Mouse (Mus musculus): ENCODE results near the gene Mapkap1. TPM values are rescaled to one million over a fixed set of nuclear protein-coding genes. Genes with fewer than 3 reads are reported as not detected.
A peak's percentile ranks its signal among the peaks of the same experiment; 100 is the strongest.

The Mapkap1 gene
- total RNA-seq, 2 experiments from 2014 or later: 55.1 to 69.0 TPM

DNA sequence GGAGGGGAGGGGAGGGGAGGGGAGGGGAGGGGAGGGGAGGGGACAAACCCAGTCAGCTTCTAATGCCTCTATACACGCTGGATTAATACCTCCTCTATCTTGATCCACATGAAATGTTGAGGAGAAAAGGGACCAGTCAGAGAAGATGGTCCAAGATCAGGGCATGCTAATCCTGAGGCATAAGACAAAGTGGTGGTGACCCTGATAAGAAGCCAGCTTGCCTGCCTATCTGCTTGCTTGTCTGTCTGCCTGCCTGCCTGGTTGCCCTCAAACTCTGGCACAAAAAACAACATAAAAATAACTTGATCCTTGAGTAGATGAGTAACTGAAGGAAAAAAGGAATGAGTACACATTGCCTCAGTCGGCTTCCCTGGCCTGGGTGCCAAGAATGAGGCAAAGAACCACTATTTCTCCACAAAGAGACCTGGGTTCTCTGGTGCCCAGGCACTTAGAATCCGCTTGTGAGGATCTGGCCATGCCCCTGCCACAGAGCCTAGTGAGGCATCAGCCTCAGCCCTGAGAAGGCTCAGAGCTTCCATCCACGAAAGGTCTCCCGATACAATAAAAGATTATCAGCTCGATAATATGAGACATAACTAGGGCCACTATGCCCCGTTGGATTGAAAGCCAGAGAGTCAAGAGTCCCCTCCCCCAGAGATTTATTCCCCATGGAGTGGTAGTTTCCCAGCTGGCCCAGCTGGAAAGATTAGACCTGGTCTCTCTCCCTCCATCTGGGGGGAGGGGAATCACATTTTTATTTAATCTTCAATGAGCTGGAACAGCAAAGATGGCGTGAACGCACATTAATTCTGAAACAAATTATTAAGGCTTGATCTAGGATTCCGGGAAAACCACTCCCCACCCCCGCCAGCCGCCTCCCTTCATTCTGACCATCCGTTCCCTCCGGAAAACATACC lies 228.9 kb downstream of the Mapkap1 start:
- no peak for DNase-seq
- no peak for TF ChIP-seq CTCF (IDR thresholded peaks at IDR 0.05)
- H3K4me3 ChIP-seq: no peak overlapping the region
- intact Hi-C loops (cut with DNase I): loop anchor here (2.0 to 10.0 kb wide), 3 partner anchors 231 to 663 kb away; partner anchors contain the start of genes Mapkap1 and Pbx3
- no peak overlapping the region for H3K27ac ChIP-seq

DNA sequence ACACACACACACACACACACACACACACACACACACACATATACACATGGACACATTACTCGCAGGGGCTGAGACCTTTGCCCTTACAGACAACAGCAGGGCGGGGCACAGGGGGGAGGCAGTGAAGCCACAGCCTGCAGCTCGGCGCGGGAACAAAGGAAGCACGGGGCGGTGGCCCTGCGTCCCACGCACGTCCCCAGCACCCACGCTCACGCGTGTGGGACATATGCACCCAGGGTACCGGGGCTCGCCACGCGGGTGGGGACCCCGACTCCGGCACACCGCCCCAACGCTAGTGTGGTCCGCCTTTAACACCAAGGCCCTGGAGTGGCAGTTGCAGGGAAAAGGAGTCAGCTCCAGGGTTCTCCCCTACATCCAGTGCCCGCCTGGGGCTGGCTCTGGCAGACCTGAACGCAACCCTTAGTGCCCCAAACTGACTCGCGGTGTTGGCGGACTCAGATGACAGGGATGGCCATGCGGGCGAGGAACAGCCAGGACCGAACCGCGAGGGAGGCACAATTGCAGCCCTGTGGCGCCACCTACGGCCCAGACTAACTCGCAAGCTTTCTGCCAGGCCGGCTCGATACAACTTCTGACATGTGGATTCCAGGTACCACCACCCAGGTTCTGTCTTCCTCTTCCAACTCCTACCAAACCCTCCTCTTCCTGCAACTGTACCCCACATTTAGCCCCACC lies 232.5 kb downstream of the Mapkap1 start:
- peak; percentile 90 for DNase-seq
- intact Hi-C loops (cut with DNase I): loop anchor here (10.0 kb wide), 2 partner anchors 234 to 264 kb away; partner anchors contain the start of genes Mapkap1 and Pbx3
- H3K27ac ChIP-seq: no peak overlapping the region; the same call in 1 of the 2 replicates
- TF ChIP-seq CTCF (IDR thresholded peaks at IDR 0.05): peak; percentile 98; the same call in 1 of the 2 replicates
- H3K4me3 ChIP-seq: peak overlapping the region; percentile 69

- H3K4me3 ChIP-seq: no peak overlapping the region
- intact Hi-C loops (cut with DNase I): loop anchor here (1.0 to 10.0 kb wide), 3 partner anchors 112 to 265 kb away; partner anchors contain the start of genes Mapkap1 and Pbx3
- no peak for TF ChIP-seq CTCF (IDR thresholded peaks at IDR 0.05)
- DNase-seq: no peak
- no peak overlapping the region for H3K27ac ChIP-seq
These were observed 233.2 kb downstream of the Mapkap1 start for GRCm38 (mm10) chr2:34639725-34640124.

GRCm38 (mm10) chr2:34642351-34642750 lies 235.8 kb downstream of the Mapkap1 start:
- H3K4me3 ChIP-seq: no peak overlapping the region
- no peak for DNase-seq
- peak; percentile 55 for TF ChIP-seq CTCF (IDR thresholded peaks at IDR 0.05)
- intact Hi-C loops (cut with DNase I): no loop called here
- H3K27ac ChIP-seq: no peak overlapping the region

DNA sequence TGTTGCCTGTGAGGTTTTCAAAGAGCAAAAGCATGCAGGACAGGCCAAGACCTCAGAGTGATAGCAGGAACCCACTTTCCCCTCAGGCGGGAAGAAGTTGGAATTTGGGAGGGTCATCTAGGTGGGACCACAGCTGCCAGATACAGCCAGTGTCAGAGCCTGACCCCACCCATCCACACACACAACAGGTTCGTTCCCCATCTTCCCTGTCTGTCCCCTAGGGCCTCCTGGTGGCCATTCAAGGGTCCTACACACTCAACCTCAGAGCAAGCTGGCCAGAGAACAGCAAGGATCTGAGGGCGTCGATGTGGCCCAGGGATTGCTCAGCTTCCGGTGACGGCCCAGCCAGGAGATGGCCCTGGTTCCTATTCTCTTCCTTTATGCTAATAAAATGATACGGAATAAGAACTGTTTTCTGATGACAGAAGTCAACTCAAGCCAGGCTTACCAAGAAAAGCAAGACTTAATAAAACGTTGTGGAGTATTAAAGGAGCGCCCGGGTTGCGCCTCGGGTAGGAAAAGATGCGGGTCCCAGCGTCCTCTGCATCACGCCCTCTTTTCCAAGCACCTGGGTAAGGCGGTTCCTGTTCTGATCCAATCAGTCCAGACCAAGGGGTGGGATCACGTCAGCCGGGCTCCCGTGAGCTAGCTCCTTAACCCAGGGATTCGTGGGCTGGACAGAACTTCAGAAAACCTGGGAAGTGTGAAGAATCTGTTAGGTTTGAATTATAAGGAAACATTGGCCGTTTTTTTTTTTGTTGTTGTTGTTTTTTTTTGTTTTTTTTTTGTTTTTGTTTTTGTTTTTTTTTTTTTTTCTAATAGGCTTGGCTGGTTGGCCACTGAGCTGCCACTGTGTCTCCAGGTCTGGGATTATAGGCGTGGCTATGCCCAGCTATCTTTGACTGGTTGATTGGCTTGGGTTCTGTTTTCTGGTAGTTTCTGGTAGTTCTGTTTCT lies 238.3 kb downstream of the Mapkap1 start:
- no peak for DNase-seq
- peak; percentile 55 for TF ChIP-seq CTCF (IDR thresholded peaks at IDR 0.05)
- H3K4me3 ChIP-seq: no peak overlapping the region
- intact Hi-C loops (cut with DNase I): no loop called here
- no peak overlapping the region for H3K27ac ChIP-seq

- intact Hi-C loops (cut with DNase I): no loop called here
- H3K4me3 ChIP-seq: peak overlapping the region; percentile 73
- H3K27ac ChIP-seq: peak overlapping the region; percentile 54
- DNase-seq: peak; percentile 76
- no peak for TF ChIP-seq CTCF (IDR thresholded peaks at IDR 0.05)
These were observed 239.4 kb downstream of the Mapkap1 start for GRCm38 (mm10) chr2:34645851-34646540.

GRCm38 (mm10) chr2:34646541-34646865 lies 239.9 kb downstream of the Mapkap1 start:
- intact Hi-C loops (cut with DNase I): no loop called here
- H3K27ac ChIP-seq: no peak overlapping the region
- H3K4me3 ChIP-seq: peak overlapping the region; percentile 73
- DNase-seq: no peak
- TF ChIP-seq CTCF (IDR thresholded peaks at IDR 0.05): no peak

DNA sequence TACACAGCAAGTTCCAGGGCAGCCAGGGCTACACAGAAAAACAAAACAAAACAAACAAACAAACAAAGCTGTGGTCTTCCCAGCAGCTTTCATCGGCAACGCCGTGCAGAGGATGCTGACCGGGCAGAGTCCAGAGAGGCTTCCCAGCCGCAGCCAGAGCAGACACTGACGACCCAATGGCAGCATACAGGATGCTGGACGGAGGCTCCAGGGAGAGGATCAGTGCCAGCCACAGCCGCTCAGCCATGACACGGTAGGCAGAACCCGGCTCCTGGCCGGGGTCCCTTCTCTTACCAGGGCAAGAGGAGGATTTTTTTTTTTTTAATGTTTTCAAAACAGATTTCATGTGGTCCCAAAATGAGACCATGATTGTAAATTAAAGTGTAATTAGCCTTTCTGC lies 240.8 kb downstream of the Mapkap1 start:
- intact Hi-C loops (cut with DNase I): no loop called here
- H3K27ac ChIP-seq: no peak overlapping the region
- TF ChIP-seq CTCF (IDR thresholded peaks at IDR 0.05): no peak
- DNase-seq: no peak
- H3K4me3 ChIP-seq: no peak overlapping the region

DNA sequence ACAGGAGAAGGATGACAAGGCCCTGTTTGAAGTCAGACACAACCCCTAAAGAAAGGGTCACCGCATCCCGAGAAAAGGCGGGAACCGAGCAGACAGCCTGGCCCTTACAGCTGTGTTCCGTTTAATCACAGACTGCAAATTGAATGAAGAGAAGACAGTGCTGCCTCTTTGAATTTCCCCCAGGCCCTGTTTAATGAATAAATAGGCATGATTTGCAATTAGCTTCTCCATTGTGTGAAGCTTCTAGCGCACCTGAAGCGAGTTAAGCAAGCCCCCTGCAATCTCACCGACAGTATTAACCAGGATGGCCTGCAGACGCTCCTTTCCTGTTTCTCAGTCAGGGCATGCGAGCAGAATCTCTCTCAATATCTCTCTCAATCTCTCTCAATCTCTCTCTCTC lies 261.2 kb downstream of the Mapkap1 start:
- intact Hi-C loops (cut with DNase I): no loop called here
- H3K27ac ChIP-seq: no peak overlapping the region
- TF ChIP-seq CTCF (IDR thresholded peaks at IDR 0.05): no peak
- DNase-seq: no peak
- no peak overlapping the region for H3K4me3 ChIP-seq

GRCm38 (mm10) chr2:34668440-34669191 lies 262.0 kb downstream of the Mapkap1 start:
- no peak overlapping the region; the same call in none of the 2 replicates for H3K4me3 ChIP-seq
- DNase-seq: no peak
- TF ChIP-seq CTCF (IDR thresholded peaks at IDR 0.05): no peak
- peak overlapping the region; percentile 68; the same call in 1 of the 2 replicates for H3K27ac ChIP-seq
- intact Hi-C loops (cut with DNase I): no loop called here

Data from gastrocnemius, adult 2 months (tissue).